Mouse (Mus musculus): Measurements from ENCODE around the gene Kdelr3. TPM values are rescaled to one million over a fixed set of nuclear protein-coding genes. Genes with fewer than 3 reads are reported as not detected.
A peak's percentile ranks its signal among the peaks of the same experiment; 100 is the strongest.

Gene Kdelr3
- polyA plus RNA-seq, 2 experiments, result 143 to 158 TPM

DNA sequence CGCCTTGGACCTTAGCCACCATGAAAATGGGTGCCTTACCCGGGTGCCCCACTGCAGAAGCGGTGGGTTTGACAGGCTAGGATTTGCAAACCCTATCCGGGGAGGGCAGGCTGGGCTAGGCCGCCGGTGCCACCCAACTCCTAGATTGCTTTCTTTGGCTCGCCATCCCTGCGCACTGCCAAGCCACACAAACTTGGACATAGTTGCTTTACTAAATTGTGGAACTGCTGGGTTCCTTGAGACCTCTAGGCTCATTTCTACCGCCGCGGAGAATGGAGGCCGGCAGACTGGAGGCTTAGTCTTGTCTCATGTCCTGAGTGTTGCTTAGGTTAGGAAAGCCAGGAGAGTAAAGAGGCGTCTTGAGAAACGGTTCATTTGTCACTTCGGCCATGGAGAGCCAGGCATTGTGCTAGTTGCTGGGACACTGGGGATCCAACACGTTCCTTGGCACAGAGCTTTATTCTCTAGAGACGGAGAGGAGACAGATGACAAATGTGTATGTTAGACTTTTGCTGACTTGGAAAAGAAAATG lies 31.1 kb downstream of the Kdelr3 start:
- 80% methylated on average over 17 of the region's 17 CpGs for WGBS
- TF ChIP-seq POLR2A (IDR thresholded peaks at IDR 0.05; ENCODE audit: borderline replicate concordance, extremely low read depth, insufficient read depth, insufficient read length), result no peak
- H3K36me3 ChIP-seq (ENCODE audit: control insufficient read depth, insufficient read depth, low read length), result peaks cover 25% of the 10 kb centered on the region
- H3K27me3 ChIP-seq (ENCODE audit: control insufficient read depth, insufficient read depth, low read length), result no peaks in the 10 kb centered on the region
- peak overlapping the region; percentile 99 for H3K9ac ChIP-seq (ENCODE audit: low read depth, low read length, severe bottlenecking)
- H3K4me2 ChIP-seq (replicated peaks; ENCODE audit: low read depth, low read length, severe bottlenecking), result peak overlapping the region; percentile 69
- peak overlapping the region; percentile 69 for H3K4me3 ChIP-seq (replicated peaks; ENCODE audit: low read length)
- no peaks in the 10 kb centered on the region for H3K9me3 ChIP-seq (ENCODE audit: control insufficient read depth, low read length)
- peak overlapping the region; percentile 99 for H3K27ac ChIP-seq (replicated peaks; ENCODE audit: low read depth, low read length)
- DNase-seq (ENCODE audit: low spot score) (no peak), ATAC-seq (ENCODE audit: low FRiP score, low read depth) (no peak)
- peaks cover 12% of the 10 kb centered on the region for H3K4me1 ChIP-seq (ENCODE audit: control insufficient read depth, insufficient read depth, low read length)

DNA sequence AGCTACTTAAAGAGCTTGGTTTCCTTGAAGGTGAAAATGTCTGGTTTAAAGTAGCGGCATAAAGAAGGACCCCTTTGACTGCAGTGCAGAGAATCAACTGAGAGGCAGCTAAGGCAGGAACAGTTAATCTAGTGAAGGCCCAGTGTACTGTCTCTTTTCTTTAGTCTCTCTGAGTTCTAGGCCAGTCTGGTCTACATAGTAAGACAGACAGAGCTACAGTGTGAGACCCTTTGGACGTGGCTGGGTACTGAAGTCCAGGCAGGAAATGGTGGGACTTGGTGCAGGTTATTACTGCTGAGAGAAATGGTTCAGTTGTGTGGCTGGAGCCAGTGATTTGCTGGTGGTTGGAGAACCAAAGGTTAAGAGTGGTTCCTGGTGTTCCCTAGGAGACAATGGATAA lies 32.0 kb downstream of the Kdelr3 start:
- Histone ChIP-seq H3K4me2 (replicated peaks; ENCODE audit: low read depth, low read length, severe bottlenecking) (no peak overlapping the region), H3K9ac (ENCODE audit: low read depth, low read length, severe bottlenecking) (no peak overlapping the region), H3K27ac (replicated peaks; ENCODE audit: low read depth, low read length) (no peak overlapping the region), H3K4me1 (ENCODE audit: control insufficient read depth, insufficient read depth, low read length) (peaks cover 12% of the 10 kb centered on the region), H3K27me3 (ENCODE audit: control insufficient read depth, insufficient read depth, low read length) (no peaks in the 10 kb centered on the region), H3K4me3 (replicated peaks; ENCODE audit: low read length) (no peak overlapping the region), H3K9me3 (ENCODE audit: control insufficient read depth, low read length) (no peaks in the 10 kb centered on the region), H3K36me3 (ENCODE audit: control insufficient read depth, insufficient read depth, low read length) (peaks cover 16% of the 10 kb centered on the region)
- DNase-seq (ENCODE audit: low spot score), result no peak
- 96% methylated on average over 2 of the region's 2 CpGs for WGBS
- no peak for TF ChIP-seq POLR2A (IDR thresholded peaks at IDR 0.05; ENCODE audit: borderline replicate concordance, extremely low read depth, insufficient read depth, insufficient read length)
- ATAC-seq (ENCODE audit: low FRiP score, low read depth), result no peak

DNA sequence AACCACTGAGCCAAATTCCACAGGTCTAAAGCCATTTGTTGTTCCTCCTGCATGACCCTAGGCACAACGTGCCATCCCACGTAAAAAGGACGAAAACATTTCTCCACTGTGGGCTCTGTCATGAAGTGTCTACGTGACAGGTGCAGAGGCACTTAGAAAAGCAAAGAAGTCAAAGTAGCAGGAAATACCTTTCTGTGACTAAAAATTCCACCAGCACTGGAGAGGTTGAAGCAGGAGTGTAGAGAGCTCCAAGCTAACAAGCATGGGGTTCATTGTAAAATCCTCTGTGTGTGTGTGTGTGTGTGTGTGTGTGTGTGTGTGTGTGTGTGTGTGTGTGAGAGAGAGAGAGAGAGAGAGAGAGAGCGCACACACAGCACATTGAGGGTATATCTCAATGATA lies 36.4 kb downstream of the Kdelr3 start:
- no peak for ATAC-seq (ENCODE audit: low FRiP score, low read depth)
- no peak for DNase-seq (ENCODE audit: low spot score)
- H3K27me3 ChIP-seq (ENCODE audit: control insufficient read depth, insufficient read depth, low read length), result no peaks in the 10 kb centered on the region
- H3K4me1 ChIP-seq (ENCODE audit: control insufficient read depth, insufficient read depth, low read length), result no peaks in the 10 kb centered on the region
- H3K36me3 ChIP-seq (ENCODE audit: control insufficient read depth, insufficient read depth, low read length), result no peaks in the 10 kb centered on the region
- no peak overlapping the region for H3K4me3 ChIP-seq (replicated peaks; ENCODE audit: low read length)
- H3K9ac ChIP-seq (ENCODE audit: low read depth, low read length, severe bottlenecking), result no peak overlapping the region
- H3K4me2 ChIP-seq (replicated peaks; ENCODE audit: low read depth, low read length, severe bottlenecking), result no peak overlapping the region
- no peaks in the 10 kb centered on the region for H3K9me3 ChIP-seq (ENCODE audit: control insufficient read depth, low read length)
- TF ChIP-seq POLR2A (IDR thresholded peaks at IDR 0.05; ENCODE audit: borderline replicate concordance, extremely low read depth, insufficient read depth, insufficient read length), result no peak
- no peak overlapping the region for H3K27ac ChIP-seq (replicated peaks; ENCODE audit: low read depth, low read length)
- WGBS, result 75% methylated on average over 5 of the region's 5 CpGs

DNA sequence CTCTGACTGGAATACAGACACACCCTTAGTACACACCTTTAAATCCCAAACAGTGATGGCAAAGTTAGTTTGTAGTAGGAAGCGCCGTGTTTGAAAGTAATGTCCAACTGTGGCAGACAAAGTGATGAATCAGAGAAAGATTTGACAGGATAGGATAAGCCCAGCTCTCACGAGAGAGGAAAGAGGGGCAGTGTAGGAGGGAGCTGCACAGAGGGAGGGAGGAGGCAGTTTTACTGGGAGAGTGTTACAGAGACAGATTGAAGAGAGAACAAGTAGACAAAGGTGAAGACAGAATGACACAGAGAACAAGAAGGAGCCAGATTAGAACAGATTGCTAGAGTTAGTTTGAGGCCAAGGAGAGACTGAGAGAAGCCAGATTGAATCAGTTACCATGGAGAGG lies 43.4 kb downstream of the Kdelr3 start:
- ATAC-seq (ENCODE audit: low FRiP score, low read depth) (no peak), DNase-seq (ENCODE audit: low spot score) (no peak)
- H3K4me2 ChIP-seq (replicated peaks; ENCODE audit: low read depth, low read length, severe bottlenecking), result no peak overlapping the region
- no peak overlapping the region for H3K27ac ChIP-seq (replicated peaks; ENCODE audit: low read depth, low read length)
- no peaks in the 10 kb centered on the region for H3K36me3 ChIP-seq (ENCODE audit: control insufficient read depth, insufficient read depth, low read length)
- no peaks in the 10 kb centered on the region for H3K4me1 ChIP-seq (ENCODE audit: control insufficient read depth, insufficient read depth, low read length)
- no peak for TF ChIP-seq POLR2A (IDR thresholded peaks at IDR 0.05; ENCODE audit: borderline replicate concordance, extremely low read depth, insufficient read depth, insufficient read length)
- no peaks in the 10 kb centered on the region for H3K9me3 ChIP-seq (ENCODE audit: control insufficient read depth, low read length)
- H3K9ac ChIP-seq (ENCODE audit: low read depth, low read length, severe bottlenecking), result no peak overlapping the region
- H3K27me3 ChIP-seq (ENCODE audit: control insufficient read depth, insufficient read depth, low read length), result no peaks in the 10 kb centered on the region
- 76% methylated on average over 3 of the region's 3 CpGs for WGBS
- no peak overlapping the region for H3K4me3 ChIP-seq (replicated peaks; ENCODE audit: low read length)

DNA sequence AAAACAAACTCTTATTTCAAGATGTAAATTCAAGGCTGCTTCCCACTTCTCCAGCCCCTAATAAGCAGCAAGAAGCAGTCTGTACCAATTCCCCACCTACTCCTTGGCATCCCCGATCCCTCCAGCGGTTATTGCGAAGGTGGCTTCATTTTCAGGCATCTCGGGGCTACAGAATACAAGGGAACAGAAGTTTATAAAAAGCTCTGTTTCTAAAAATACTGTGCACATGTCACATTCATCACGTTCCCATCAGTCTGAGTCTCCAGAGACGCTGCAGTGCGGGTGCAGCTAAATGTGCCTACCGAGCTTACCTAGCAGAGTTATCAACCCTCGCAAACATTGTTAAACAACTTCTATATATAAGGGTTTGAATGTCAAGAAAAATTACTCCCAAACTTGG lies 46.2 kb downstream of the Kdelr3 start:
- Histone ChIP-seq H3K4me1 (ENCODE audit: control insufficient read depth, insufficient read depth, low read length) (no peaks in the 10 kb centered on the region), H3K27me3 (ENCODE audit: control insufficient read depth, insufficient read depth, low read length) (no peaks in the 10 kb centered on the region), H3K4me2 (replicated peaks; ENCODE audit: low read depth, low read length, severe bottlenecking) (no peak overlapping the region), H3K9ac (ENCODE audit: low read depth, low read length, severe bottlenecking) (no peak overlapping the region), H3K27ac (replicated peaks; ENCODE audit: low read depth, low read length) (no peak overlapping the region), H3K4me3 (replicated peaks; ENCODE audit: low read length) (no peak overlapping the region), H3K36me3 (ENCODE audit: control insufficient read depth, insufficient read depth, low read length) (no peaks in the 10 kb centered on the region), H3K9me3 (ENCODE audit: control insufficient read depth, low read length) (no peaks in the 10 kb centered on the region)
- DNase-seq (ENCODE audit: low spot score) (no peak), ATAC-seq (ENCODE audit: low FRiP score, low read depth) (no peak)
- WGBS, result 73% methylated on average over 9 of the region's 9 CpGs
- TF ChIP-seq POLR2A (IDR thresholded peaks at IDR 0.05; ENCODE audit: borderline replicate concordance, extremely low read depth, insufficient read depth, insufficient read length), result no peak
